Mouse (Mus musculus) olfactory bulb, adult 2 months (tissue): Measurements from ENCODE around the gene Cttnbp2.
"Not testable (repeated sequence)": the region's sequence is repeated elsewhere in the genome, so short reads cannot be mapped to it uniquely, and the experiment has no call there.

Experiments
- CTCF ChIP-seq: fragments of 200-500 bp; IDR thresholded peaks from 2 replicates; pipeline ENCODE4 v1.5.1; 2012; ENCODE audit warnings: low read depth, mild to moderate bottlenecking, low read length, moderate library complexity; ENCODE audit not compliant: insufficient read depth
- POLR2A ChIP-seq: fragments of 200-500 bp; IDR thresholded peaks from 2 replicates; pipeline ENCODE4 v1.6.1; 2012; ENCODE audit warnings: mild to moderate bottlenecking, low read depth, low read length, moderate library complexity; ENCODE audit not compliant: insufficient read depth

GRCm38 (mm10) chr6:18377755-18378154 is 136.9 kb downstream of the Cttnbp2 start:
- TF ChIP-seq POLR2A, CTCF: not testable (repeated sequence)
